Mouse (Mus musculus): ENCODE measurements around the gene Mast3.
"Not testable (repeated sequence)": the region's sequence is repeated elsewhere in the genome, so short reads cannot be mapped to it uniquely, and the experiment has no call there.

Mast3 gene

DNA sequence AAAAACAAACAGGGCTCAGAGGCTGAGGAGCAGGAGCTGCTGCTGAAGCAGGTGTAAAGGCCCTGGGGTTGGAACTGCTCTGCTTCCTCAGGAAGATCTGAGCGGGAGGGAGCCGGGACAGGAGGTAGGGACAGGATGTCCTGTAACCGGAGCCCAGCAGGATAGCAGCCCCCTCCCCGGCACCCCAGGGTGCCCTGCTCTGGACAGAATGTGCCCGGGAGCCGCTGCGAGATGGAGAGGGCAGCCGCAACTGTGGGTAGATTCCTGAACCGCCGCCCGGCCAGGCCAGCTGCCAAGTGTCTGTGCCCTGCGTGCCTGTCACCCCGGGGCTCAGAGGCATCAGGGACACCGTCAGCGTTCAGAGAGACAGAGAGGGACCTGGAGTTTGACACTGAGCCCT lies 28.7 kb upstream of the Mast3 start:
- peak; percentile 57 to 70 for DNase-seq

DNA sequence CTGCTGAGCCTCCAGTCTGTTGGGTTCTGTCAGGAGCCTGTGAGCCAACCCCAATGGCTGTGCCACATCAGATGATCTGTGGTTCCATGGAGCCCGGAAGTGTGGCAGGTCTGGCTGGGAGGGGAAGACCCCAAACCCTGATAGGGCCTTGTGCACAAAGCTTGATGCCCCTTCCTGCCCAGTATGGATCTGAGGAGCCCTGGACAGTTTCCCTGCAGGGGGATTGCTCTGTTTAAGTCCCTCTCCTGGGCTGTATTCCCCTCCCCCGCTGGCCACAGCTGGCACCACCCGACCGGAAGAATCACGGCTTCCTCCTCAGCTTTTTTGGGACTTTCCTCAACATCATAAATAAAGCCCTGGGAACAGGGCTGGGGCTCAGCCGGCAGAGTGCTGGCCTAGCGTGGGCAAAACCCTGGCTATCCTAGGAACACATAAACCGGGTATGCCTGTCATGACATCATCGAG lies 28.2 kb upstream of the Mast3 start:
- DNase-seq: no peak

DNA sequence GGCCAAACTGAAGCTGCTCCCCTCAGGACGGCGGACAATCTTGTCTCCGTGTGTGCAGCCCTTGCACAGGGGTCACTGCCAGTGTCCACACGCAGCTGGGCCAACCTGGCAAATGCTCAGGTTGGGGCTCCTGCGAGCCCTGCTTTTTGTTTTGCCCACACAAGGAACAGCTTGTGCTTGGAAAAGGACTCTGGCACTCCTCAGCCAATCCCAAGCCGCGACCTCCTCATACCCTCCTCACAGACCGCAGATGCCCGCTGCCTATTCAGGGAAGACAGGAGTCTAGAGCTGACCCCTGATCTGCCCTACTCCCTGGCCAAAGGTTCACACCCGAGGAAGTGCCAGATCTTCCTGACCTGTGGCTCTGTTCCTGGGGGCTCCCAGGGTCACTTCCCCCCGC lies 27.5 kb upstream of the Mast3 start:
- no peak for DNase-seq

DNA sequence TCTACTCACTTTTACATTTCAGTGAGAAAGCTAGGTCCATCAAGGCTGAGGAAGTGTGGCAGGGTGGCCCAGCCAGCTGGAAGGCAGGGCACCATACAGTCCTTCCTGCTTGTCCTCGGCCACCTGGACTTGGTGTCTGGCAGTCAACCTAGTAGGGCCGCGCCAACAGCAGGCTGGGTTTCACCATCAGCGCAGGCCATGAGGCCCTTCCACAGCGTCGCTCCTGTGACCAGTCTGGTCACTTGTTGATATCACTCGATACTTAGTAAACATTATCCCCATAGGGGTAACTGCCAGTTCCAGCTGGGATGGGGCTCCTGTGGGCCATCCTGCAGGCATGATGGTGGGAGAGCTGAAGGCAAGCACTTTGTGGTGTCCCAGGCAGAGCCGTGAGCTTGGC lies 26.7 kb upstream of the Mast3 start:
- no peak for DNase-seq

DNA sequence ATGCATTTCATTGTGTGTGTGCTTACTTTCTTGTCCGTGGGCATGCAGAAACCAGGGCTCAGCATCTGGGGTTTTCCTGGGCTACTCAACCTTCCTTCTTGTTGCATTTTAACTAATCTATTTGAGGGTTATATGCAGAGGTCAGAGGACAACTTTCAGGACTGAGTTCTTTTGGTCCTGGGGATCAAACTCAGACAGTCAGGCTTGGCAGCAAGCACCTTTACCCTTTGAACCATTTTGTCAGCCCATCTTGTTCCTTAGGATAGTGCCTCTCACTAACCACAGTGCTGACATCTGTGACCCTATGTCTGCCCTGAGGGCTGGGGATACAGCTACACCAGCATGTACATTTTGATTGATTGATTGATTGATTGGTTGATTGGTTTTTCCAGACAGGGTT lies 22.9 kb upstream of the Mast3 start:
- no peak for DNase-seq

DNA sequence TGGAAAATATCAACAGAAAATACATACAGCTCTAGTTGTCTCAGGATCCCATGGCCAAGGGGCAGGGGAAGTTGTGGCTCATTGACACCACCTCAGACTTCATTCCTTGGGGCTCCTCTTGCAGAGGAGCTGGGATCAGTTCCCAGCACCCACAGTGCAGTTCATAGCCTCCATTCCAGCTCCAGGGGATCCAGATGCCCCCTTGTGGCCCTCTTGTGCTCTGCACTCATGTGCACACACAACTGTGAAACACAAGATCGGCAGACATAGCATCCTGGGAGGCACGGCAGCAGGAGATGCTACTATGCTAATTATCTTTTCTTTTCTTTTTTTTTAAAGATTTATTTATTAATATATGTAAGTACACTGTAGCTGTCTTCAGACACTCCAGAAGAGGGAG lies 22.2 kb upstream of the Mast3 start:
- DNase-seq: no peak

DNA sequence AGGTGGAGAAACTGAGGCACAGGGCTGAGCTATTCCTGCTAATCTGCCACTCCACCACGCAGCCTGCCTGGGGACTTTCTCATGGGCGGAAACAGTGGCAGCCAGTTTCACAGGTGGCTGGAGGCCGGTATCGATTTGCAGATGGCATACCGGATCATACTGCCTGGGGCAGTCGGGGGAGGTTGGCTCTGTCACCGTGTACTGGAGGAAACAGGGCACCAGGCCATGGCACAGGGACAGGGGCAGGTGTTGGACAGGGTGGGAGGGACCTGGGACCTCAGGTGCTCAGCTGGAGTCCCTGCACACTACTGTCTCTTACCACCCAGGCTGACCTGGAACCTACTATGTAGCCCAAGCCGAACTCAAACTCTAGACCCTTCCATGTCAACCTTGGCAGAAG lies 21.0 kb upstream of the Mast3 start:
- DNase-seq: no peak

DNA sequence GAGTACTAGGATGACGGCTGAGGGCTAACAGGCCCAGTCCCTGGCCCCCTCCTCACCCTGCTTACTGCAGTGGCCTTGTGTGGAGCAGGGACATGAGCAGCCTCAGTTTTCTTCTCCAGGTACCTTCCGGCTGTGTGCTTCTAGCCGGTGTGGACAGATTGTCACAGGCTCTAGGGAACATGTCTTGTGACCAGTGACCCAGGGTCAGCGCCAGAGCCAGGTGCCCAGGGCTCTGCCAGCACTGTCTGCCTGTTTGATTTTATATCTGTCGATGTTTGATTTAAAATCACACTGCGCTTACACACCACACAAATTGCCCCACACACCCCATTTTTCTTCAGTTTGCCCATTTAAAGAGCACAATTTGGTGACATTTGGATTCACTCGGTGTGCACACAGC lies 18.9 kb upstream of the Mast3 start:
- DNase-seq: no peak

DNA sequence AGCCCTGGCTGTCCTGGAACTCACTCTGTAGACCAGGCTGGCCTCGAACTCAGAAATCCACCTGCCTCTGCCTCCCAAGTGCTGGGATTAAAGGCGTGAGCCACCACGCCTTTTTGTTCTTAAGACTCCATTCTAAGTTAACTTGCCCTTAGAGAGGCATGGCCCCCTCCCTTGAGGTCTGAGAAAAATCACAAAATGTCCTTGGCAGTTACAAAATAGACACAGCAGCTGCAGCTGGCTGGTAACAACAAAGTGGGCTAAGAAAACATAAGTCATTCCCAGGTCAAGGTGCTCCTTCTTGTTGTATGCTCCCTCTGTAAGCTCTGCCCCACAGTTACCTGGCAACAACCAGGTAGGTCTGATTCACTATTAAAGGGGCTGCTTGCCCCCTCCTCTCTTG lies 17.7 kb upstream of the Mast3 start:
- not testable (repeated sequence) for DNase-seq

DNA sequence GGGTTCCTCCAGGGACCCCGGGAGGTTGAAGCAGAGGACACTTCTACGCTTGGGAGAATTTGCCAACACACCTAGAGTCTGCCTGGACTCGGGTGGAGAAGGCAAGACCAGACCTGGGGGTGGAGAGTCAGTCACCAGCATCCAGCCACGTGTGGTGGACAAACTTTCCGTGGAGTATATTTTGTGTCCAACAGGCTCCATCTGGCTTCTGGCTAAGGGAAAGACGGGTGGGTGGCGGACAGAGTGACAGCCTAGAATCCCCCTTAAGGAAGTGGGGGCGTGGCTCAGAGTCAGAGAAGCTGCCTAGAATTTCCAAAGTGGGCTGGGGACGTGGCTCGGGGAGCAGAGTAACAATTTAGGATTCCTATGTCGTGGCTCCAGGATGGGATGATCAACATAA lies 17.1 kb upstream of the Mast3 start:
- no peak for DNase-seq

DNA sequence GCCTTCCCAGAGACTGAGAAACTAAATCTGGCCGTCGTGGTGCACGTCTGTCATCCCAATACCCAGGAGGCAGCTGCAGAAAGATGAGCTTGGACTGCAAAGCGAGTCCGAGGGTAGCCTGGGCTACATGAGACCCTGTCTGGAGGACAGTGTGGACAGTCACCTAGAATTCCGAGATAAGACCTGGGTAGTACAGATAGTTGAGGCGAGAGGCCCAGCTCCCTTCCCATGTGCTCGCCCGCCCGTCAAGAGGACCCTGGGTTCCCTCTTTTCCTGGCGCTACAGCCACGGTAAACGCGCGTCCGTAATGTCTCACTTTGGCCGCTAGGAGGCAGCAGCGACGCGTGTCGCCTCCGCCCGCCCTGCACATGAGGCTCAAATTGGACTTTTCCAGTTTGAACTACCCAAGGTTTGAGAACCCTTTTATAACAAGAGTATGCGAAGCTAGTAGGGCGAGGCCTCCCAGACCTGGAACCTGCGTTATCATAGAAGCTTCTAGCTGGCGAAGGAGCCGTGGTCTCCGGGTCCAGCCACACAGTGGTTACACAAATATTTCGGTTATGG lies 16.6 kb upstream of the Mast3 start:
- peak; percentile 81 to 85 for DNase-seq

DNA sequence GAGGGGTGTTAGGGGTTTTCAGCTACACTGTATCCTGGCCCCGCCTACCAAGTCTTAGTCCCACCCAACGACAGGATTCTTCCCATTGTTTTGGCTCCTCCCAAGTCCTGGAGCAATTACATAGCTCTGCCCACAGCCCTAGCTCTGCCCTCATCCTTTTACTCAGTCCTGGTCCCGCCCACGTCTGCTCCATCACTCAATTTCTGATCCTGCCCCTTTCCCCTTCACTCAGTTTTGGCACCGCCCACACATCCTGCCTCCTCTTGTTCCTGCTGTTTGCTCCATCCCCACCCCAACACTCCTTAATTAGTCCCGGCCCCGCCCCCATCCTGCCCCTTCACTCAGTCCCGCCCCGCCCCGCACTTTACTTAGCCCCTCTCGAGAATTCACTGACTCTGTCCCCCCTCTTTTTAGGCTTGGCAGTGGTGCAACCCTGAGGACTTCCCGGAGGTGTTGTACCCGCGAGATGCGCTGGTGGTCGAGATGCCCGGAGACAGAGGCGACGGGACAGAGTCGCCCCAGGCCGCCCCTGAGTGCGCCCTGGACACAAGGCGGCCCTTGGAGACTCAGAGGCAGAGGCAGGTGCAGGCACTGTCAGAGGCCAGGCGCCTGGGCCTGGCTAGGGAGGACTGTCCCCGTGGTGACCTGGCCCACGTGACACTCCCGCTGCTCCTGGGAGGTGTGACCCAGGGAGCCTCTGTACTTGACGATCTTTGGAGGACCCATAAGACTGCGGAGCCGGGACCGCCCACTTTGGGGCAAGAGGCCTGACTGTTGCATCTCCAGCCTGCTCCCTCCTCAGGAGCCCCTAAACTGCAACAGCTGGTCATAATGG lies 15.5 kb upstream of the Mast3 start:
- no peak for DNase-seq

DNA sequence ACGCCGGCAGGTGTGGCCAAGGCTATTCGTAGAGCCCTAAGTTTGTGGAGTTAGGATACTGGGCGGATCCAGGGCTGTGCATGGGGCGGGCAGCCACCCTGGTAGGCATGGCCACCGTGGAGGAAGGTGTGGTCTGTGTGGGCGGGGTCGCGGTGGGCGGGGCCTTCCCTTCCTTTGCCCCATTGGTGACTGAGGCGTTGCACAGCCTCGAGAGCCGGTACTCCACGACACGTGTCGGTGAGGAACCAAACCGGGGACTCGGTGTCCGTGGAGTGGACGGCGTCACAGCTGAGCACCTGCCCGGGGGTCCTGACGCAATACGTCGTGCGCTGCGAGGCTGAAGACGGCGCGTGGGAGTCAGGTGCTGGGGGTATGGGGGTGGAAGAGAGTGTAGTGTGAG lies 11.8 kb upstream of the Mast3 start:
- DNase-seq: no peak

DNA sequence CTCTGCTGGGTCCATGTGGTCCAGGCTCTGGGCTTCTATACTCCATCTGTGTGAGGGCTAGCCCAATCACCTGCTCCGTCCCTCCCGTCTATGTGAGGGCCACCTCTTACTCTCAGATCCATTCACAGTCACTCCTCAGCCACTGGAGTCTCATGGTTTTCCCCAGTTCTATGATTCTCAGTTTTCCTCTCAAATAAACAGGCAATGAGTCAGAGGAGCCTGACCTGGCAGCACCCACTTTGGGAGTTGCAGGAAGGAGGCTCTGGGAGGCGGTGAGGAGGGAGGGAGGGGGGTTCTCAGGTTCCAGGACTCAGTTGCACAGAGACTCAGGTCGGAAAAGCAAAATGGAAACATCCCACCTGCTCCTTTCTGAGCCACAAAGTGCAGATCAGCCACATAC lies 8.0 kb upstream of the Mast3 start:
- DNase-seq: no peak

DNA sequence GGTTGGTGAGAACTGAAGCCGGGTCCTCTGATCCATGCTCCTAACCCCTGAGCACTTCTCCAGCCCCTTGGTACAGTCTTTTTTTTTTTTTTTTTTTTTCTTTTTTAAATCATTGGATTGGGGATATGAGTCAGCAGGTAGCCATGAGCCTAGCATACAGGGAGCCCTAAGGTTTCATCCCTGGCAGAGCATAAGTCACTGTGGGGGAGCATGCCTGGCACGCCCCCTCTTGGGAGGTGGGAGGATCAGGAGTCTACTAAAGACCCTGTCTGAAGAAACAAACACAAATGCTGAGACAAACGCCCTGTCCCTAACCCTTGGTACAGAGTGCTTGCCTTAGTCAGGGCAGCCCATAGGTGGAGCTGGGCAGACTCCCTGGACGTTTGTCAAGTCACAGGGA lies 7.2 kb upstream of the Mast3 start:
- no peak for DNase-seq

DNA sequence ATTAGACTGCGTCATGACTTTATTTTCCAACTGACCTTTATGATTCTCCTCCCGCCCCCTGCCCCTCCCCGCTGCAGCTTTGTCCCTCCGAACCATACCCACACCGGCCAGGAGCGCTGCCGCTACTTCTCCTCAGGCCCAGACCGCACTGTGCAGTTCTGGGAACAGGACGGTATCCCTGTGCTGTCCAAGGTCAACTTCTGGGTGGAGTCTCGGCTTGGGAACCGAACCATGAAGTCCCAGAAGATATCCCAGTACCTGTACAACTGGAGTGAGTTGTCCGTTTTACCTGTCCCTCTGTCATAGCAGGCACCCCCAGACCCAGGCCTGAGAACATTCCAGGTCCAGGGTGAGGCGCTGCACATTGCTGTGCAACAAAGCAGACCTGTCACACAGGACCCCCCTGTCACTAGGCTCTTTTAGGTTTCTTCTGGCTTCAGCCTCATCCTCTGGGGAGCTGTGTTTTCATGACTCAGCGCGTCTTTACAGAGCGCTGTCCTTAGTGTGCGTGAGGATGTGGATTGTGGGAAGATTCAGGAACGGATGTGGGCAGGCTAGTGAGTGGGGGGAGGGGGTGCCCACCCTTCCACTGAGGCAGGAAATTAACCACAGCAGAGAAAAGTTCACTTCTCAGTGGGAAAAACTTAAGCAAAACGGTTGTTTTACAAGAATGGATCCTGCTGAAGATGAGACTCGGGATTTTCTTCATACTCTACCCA lies 6.3 kb upstream of the Mast3 start:
- no peak for DNase-seq

DNA sequence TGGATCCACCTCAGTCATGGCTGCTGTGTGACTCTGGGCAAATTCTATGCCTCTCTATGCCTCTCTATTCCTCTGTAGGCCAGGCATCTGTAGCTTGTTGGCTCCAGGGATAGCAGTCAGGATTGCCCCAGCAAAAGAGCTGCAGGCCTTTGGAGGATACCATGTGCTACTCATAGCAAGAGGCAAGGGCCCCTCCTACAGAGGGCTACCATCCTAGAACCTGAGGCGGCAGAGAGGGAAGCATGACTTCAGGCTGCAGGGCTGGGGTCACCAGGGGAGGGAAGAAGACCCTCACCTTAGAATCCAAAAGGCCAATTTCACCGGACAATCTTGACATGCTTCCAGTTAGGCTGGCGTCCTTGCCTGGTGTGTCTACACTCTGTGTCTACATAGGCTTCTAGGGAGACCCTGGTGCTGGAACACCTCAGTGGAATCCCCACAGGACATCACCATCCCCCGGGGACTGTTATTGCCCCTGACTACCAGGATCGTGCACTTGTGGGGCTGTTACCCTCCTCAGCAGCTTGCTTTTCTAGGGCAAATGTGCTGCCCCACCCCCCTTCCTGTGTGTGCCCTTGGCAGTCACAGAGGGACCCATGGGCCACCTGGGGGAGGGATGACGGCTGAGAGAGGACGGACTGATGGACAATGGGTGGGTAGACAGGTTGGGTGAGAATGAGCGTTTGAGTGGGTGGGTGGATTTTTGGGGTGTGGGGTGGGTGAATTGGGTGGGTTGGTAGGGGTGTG lies 4.3 kb upstream of the Mast3 start:
- no peak for DNase-seq

DNA sequence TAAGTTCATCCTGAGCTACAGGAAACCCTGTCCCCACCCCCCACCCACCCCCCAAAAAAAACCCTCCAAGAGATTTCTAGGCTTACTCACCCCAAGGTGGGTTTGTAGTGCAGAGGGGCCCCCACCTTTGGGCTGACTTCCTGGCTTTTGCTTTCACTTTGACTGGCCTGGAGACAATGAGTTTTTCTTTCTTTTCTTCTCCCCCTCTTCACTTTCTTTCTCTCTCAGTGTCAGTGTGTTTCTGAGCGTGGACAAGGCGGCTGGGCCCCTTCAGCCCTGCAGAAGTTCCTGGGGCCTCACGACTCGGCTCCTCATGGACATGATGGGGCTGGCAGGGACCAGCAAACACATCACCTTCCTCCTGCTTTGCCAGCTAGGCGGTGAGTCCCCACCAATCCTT lies 3.4 kb upstream of the Mast3 start, which contains the start of gene Il12rb1:
Il12rb1 (plus strand) TSS at position 211 of the 400 bp plus-strand sequence.
- no peak for DNase-seq

DNA sequence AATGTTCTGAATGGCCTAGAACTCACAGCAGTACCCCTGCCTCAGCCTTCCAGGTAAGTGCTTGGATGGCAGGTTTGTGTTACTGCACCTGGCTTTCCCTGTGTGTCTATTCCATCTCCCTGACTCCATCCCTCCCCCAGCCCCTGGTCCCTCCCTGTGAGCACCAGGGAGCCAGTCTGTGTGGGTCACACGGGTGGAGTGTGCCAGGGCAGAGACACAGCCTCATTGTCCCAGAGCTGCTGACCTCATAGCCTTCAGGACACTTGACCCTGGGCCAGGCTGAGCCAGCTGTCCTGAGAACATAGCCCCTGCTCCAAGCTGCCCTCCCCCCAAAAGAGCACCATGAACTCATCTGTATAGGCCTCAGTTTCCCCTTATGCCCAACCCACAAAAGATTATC lies 2.5 kb upstream of the Mast3 start:
- no peak for DNase-seq

DNA sequence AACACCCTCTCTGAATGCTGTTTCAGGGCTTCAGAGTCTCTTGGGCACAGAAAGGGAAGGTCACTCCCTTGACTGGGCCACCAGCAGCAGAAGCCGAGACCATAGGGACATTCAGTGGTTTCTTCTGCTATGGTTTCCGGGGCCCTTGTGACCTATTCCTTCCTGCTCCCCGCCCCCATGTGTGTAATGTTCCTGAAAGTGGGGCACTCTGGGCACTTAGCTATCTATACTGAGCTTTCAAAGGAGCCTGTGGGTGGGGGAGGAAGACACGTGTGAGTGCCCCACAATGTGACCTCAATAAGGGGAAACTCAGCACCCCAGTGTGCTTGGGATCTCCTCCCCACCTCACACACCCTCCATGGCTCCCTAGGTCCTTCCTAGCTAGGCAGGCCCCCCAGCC lies 1.7 kb upstream of the Mast3 start:
- DNase-seq: no peak

DNA sequence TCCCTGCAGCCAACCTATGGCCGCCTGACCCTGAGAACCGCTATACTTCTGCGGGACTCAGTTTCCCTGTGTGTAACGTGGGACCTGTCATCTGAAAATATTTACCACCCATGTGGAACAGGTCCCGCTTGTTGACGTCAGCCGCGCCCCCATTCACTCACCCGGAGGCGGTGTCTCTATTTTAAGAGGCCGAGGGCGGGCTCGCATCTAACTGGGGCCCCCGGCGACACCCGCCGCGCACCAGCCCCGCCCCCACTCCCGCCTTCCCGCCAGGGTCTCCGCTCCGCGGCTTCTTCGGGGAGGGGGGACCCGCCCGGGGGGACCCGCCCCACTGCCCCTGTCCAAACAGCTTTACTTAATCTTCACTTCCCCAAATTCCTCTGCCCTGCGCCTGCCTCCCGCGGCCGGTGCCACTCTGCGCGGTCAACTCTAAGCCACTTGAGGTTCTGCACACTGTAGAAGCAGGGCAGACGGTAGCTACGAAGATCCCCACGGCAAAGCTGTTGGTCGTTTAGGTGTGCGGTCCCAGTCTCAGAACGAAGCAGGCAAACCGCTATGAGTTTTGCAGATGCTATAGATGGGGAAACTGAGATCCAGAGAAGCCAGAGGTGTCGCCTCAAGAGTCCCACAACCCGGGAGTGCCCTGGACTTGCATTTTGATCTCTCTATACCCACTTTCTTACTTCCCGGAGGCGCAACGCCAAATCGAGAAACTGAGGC lies 933 bp downstream of the Mast3 start:
- peak in 1 of 2 experiments; percentile 58 for DNase-seq

DNA sequence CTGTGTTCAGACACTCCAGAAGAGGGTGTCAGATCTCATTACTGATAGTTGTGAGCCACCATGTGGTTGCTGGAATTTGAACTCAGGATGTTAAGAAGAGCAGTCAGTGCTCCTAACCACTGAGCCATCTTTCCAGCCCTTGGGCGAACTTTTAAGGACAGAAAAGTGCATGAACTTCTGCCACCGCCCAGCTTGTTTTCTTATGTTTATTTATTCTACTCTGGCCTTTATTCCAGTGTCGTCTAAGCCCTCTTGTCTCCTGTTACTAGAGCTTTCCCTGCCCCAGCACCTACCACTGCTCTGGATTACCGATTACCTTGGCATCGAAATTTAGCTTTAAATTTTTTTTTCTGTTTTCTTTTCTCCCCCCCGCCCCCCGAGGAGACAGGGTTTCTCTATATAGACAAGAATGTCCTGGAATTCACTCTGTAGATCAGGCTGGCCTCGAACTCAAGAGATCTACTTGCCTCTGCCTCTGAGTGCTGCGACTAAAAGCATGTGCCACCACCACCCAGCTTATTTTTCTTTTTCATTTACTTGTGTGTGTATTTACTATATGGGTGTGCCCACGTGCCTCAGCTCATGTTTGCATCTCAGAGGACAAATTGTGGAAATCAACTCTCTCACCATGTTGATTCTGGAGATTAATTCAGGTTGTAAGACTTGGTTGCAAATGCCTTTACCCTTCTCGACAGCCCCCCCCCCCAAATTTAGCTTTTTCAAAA lies 1.9 kb downstream of the Mast3 start:
- DNase-seq: no peak

Measured in cerebellum, postnatal 10 days (tissue).